Mouse (Mus musculus): ENCODE data around the gene Il10rb. TPM values are rescaled to one million over a fixed set of nuclear protein-coding genes. Genes with fewer than 3 reads are reported as not detected.
A peak's percentile ranks its signal among the peaks of the same experiment; 100 is the strongest.

Il10rb gene
- polyA plus RNA-seq, 1 experiment from 2014 or later = 19.4 TPM

DNA sequence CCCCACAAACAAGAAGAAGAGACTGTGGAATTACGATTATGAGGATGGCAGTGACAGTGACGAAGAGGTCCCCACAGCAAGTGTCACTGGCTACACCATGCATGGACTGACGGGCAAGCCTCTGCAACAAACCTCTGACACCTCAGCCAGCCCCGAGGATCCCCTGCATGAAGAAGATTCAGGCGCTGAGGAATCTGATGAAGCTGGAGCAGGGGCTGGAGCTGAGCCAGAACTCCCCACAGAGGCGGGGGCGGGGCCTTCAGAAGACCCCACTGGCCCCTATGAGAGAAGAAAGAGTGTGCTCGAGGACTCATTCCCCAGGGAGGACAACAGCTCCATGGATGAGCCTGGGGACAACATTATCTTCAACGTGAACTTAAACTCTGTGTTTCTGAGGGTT, 2.2 kb upstream of the Il10rb start:
- H3K4me3 ChIP-seq = no peak overlapping the region
- WGBS = 77% methylated on average over 9 of the region's 9 CpGs

GRCm38 (mm10) chr16:91404187-91404586, 1.8 kb upstream of the Il10rb start:
- Histone ChIP-seq H3K27ac (no peak overlapping the region), H3K9me3 (no peaks in the 10 kb centered on the region), H3K9ac (no peak overlapping the region), H3K4me2 (no peak overlapping the region), H3K36me3 (peaks cover 16% of the 10 kb centered on the region), H3K27me3 (no peaks in the 10 kb centered on the region), H3K4me1 (peaks cover 38% of the 10 kb centered on the region), H3K4me3 (no peak overlapping the region)
- ATAC-seq (ENCODE audit: insufficient number of reproducible peaks, insufficient read depth, low FRiP score, low TSS enrichment, low read depth) = no peak
- 92% methylated on average over 8 of the region's 8 CpGs for WGBS

More for the DNA sequence above, 2.2 kb upstream of the Il10rb start:
- Histone ChIP-seq H3K9ac (no peak overlapping the region), H3K4me1 (peaks cover 38% of the 10 kb centered on the region), H3K4me2 (no peak overlapping the region), H3K27ac (no peak overlapping the region), H3K9me3 (no peaks in the 10 kb centered on the region), H3K36me3 (peaks cover 16% of the 10 kb centered on the region), H3K27me3 (no peaks in the 10 kb centered on the region)
- no peak for ATAC-seq (ENCODE audit: insufficient number of reproducible peaks, insufficient read depth, low FRiP score, low TSS enrichment, low read depth)

DNA sequence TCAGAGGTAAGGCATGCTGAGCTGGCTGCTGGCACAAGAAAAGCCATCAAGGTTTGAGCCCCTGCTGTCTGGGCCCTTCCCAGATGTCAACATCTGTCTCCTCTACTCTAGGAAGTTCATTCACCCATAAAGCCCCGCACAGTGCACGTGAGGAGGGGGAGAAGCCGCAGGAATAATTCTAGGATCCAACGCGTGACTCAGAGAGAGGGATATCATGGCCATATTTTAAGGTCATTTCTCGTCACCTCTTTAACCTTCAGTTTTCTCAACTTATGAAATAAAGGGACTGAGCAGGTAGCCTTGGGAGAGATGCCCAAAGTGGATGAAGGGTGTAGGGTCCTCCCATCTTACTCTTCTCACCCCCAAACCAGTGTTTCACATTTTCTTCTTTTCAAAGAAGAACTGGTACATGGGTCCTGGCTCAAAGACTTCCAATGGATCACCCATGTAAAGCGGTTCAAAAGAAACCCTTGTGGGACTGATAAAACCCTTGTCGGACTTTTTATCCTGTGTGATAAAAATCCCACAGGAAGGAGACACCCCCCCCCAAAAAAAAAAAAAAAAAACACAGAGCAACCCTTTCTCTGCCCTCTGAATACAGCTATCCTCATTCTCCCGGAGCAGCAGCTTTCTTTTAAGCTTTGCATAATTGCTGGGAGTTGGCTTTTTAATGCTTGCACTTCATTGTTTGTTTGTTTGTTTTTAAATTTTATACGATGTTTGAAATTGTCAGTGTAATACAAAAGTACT, 961 bp upstream of the Il10rb start:
- peaks cover 38% of the 10 kb centered on the region for H3K4me1 ChIP-seq
- H3K4me3 ChIP-seq = no peak overlapping the region
- WGBS = 69% methylated on average over 10 of the region's 10 CpGs
- ATAC-seq (ENCODE audit: insufficient number of reproducible peaks, insufficient read depth, low FRiP score, low TSS enrichment, low read depth) = no peak
- no peaks in the 10 kb centered on the region for H3K27me3 ChIP-seq
- no peak overlapping the region for H3K9ac ChIP-seq
- H3K4me2 ChIP-seq = peak overlapping the region; percentile 94; the same call in 1 of the 2 replicates
- H3K9me3 ChIP-seq = no peaks in the 10 kb centered on the region
- H3K27ac ChIP-seq = peak overlapping the region; percentile 85; the same call in 1 of the 2 replicates
- peaks cover 16% of the 10 kb centered on the region for H3K36me3 ChIP-seq

DNA sequence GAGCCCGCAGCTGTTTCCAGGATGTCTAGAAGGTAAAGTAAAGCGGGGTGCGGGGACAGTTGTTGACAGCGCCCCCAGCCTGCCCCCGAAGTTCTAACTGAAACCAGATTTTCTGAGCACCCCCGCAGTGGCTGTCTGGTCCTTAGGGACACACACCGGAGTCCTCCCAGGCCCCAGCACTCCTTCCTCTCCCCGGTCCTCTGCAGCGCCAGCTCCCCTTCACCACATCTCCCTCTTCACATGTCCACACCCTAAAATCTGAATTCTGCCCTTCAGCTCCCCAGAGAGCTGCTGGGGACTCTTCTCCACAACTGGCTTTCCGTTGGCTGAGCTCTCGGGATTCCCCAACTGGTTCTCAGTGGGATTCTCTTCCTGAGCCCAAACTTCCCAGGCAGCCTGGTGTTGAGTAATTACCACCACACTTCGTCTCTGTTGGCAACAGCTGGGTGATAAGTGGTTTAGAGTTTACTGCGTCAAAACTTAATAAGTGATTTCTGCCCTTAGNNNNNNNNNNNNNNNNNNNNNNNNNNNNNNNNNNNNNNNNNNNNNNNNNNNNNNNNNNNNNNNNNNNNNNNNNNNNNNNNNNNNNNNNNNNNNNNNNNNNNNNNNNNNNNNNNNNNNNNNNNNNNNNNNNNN, 739 bp downstream of the Il10rb start:
- H3K27ac ChIP-seq = peak overlapping the region; percentile 85
- ATAC-seq (ENCODE audit: insufficient number of reproducible peaks, insufficient read depth, low FRiP score, low TSS enrichment, low read depth) = 0 out of 2 replicates have a peak, but pooled peaks have one; percentile 12

GRCm38 (mm10) chr16:91413102-91413844, 7.3 kb downstream of the Il10rb start:
- no peaks in the 10 kb centered on the region for H3K27me3 ChIP-seq
- 68% methylated on average over 12 of the region's 12 CpGs for WGBS
- ATAC-seq (ENCODE audit: insufficient number of reproducible peaks, insufficient read depth, low FRiP score, low TSS enrichment, low read depth) = no peak
- peaks cover 34% of the 10 kb centered on the region for H3K36me3 ChIP-seq
- H3K4me3 ChIP-seq = no peak overlapping the region
- H3K9ac ChIP-seq = no peak overlapping the region
- H3K4me2 ChIP-seq = no peak overlapping the region
- H3K9me3 ChIP-seq = no peaks in the 10 kb centered on the region
- H3K4me1 ChIP-seq = no peaks in the 10 kb centered on the region; the same call in 1 of the 2 replicates
- H3K27ac ChIP-seq = no peak overlapping the region

More for the DNA sequence above, 739 bp downstream of the Il10rb start:
- 2% methylated on average over 13 of the region's 13 CpGs for WGBS
- peaks cover 16% of the 10 kb centered on the region for H3K36me3 ChIP-seq
- H3K4me2 ChIP-seq = peak overlapping the region; percentile 94
- peak overlapping the region; percentile 73 for H3K4me3 ChIP-seq
- no peaks in the 10 kb centered on the region for H3K27me3 ChIP-seq
- H3K4me1 ChIP-seq = peaks cover 29% of the 10 kb centered on the region
- H3K9me3 ChIP-seq = no peaks in the 10 kb centered on the region
- peak overlapping the region; percentile 86 for H3K9ac ChIP-seq

GRCm38 (mm10) chr16:91415391-91416189, 9.6 kb downstream of the Il10rb start:
- no peak overlapping the region for H3K4me3 ChIP-seq
- no peak overlapping the region for H3K4me2 ChIP-seq
- H3K27ac ChIP-seq = no peak overlapping the region
- H3K9me3 ChIP-seq = no peaks in the 10 kb centered on the region
- WGBS = 80% methylated on average over 9 of the region's 9 CpGs
- no peaks in the 10 kb centered on the region for H3K27me3 ChIP-seq
- ATAC-seq (ENCODE audit: insufficient number of reproducible peaks, insufficient read depth, low FRiP score, low TSS enrichment, low read depth) = no peak
- no peak overlapping the region for H3K9ac ChIP-seq
- peaks cover 50% of the 10 kb centered on the region for H3K36me3 ChIP-seq
- H3K4me1 ChIP-seq = no peaks in the 10 kb centered on the region; the same call in 1 of the 2 replicates

DNA sequence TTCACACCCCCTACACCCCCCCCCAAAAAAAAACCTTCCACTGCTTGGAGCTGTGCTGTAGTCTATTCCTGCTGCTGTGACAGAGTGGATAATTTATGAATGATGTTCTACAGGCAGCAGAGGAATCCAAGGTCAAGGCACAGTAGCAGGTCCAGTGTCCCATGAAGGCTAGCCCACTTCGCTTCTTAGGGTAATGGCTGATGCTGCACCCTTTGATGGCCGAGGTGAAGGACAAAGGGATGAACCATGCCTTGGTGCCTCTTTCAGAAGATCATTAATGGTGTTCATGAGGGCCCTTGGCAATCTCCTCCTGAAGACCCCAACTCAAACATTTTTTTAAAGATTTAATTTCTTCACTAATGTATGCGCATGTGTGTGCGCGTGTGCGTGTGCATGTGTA, 10.4 kb downstream of the Il10rb start:
- 98% methylated on average over 6 of the region's 6 CpGs for WGBS
- no peak overlapping the region for H3K9ac ChIP-seq
- ATAC-seq (ENCODE audit: insufficient number of reproducible peaks, insufficient read depth, low FRiP score, low TSS enrichment, low read depth) = no peak
- no peak overlapping the region for H3K4me3 ChIP-seq
- H3K27ac ChIP-seq = no peak overlapping the region
- no peaks in the 10 kb centered on the region for H3K9me3 ChIP-seq
- H3K4me2 ChIP-seq = no peak overlapping the region
- H3K27me3 ChIP-seq = no peaks in the 10 kb centered on the region
- peaks cover 56% of the 10 kb centered on the region for H3K36me3 ChIP-seq
- no peaks in the 10 kb centered on the region for H3K4me1 ChIP-seq

DNA sequence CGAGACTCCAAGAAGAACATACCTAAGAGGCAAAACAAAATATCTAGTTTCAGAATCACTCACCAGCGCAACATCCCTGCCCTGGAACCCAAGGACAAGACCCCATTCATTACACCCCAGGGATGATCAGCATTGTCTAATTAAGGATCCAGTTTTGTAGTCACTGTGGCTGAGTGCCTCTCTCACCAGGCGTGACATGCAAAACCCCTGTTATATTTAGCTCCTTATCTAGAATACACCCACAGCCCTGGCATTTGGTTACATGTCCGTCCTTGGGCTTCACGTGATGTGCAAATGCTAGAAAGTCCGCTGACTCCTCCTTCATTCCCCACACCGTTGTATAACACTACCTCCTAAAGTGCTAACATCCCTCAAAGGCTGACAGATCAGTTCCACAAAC, 11.0 kb downstream of the Il10rb start:
- Histone ChIP-seq H3K27me3 (no peaks in the 10 kb centered on the region), H3K9ac (no peak overlapping the region), H3K27ac (no peak overlapping the region), H3K36me3 (peaks cover 61% of the 10 kb centered on the region), H3K4me3 (no peak overlapping the region), H3K4me2 (no peak overlapping the region), H3K4me1 (no peaks in the 10 kb centered on the region), H3K9me3 (no peaks in the 10 kb centered on the region)
- no peak for ATAC-seq (ENCODE audit: insufficient number of reproducible peaks, insufficient read depth, low FRiP score, low TSS enrichment, low read depth)
- WGBS = 86% methylated on average over 7 of the region's 7 CpGs

DNA sequence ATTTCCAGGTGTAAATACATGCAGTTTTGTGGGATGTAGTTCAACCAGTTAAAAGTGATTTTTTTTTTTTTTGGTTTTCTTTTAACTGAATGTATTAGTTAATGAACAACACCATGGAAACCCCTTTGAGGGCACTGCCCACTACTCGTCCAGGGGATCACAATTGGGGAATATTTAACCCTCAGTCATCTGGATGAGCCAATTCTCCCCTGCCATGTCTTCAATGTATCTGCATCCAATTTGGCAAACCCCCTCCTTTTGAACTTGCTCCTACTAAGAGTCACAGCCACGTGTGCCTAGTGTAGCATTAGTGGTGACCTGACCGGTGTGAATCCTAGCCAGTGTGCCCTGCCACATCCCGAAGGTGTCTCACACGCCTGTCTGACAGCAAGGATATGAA, 12.6 kb downstream of the Il10rb start:
- H3K4me1 ChIP-seq = no peaks in the 10 kb centered on the region
- no peaks in the 10 kb centered on the region for H3K9me3 ChIP-seq
- H3K27me3 ChIP-seq = no peaks in the 10 kb centered on the region
- H3K4me2 ChIP-seq = no peak overlapping the region
- WGBS = 63% methylated on average over 5 of the region's 5 CpGs
- H3K4me3 ChIP-seq = no peak overlapping the region
- H3K9ac ChIP-seq = no peak overlapping the region
- ATAC-seq (ENCODE audit: insufficient number of reproducible peaks, insufficient read depth, low FRiP score, low TSS enrichment, low read depth) = no peak
- no peak overlapping the region for H3K27ac ChIP-seq
- peaks cover 57% of the 10 kb centered on the region for H3K36me3 ChIP-seq

- WGBS = 93% methylated on average over 6 of the region's 6 CpGs
- H3K4me3 ChIP-seq = no peak overlapping the region
- no peaks in the 10 kb centered on the region for H3K9me3 ChIP-seq
- no peak overlapping the region for H3K9ac ChIP-seq
- H3K4me1 ChIP-seq = peaks cover 6% of the 10 kb centered on the region
- no peak overlapping the region for H3K4me2 ChIP-seq
- H3K27me3 ChIP-seq = no peaks in the 10 kb centered on the region
- H3K36me3 ChIP-seq = peaks cover 47% of the 10 kb centered on the region
- no peak overlapping the region for H3K27ac ChIP-seq
- no peak for ATAC-seq (ENCODE audit: insufficient number of reproducible peaks, insufficient read depth, low FRiP score, low TSS enrichment, low read depth)
Observed at GRCm38 (mm10) chr16:91425816-91426215, 19.9 kb downstream of the Il10rb start.

- Histone ChIP-seq H3K36me3 (peaks cover 42% of the 10 kb centered on the region), H3K4me1 (peaks cover 6% of the 10 kb centered on the region), H3K27ac (no peak overlapping the region), H3K4me2 (no peak overlapping the region), H3K27me3 (no peaks in the 10 kb centered on the region), H3K9ac (no peak overlapping the region), H3K9me3 (no peaks in the 10 kb centered on the region), H3K4me3 (no peak overlapping the region)
- 74% methylated on average over 4 of the region's 4 CpGs for WGBS
- ATAC-seq (ENCODE audit: insufficient number of reproducible peaks, insufficient read depth, low FRiP score, low TSS enrichment, low read depth) = no peak
Observed at GRCm38 (mm10) chr16:91426586-91426985, 20.6 kb downstream of the Il10rb start.

All from embryonic facial prominence, embryonic 13.5 days (tissue).